Mouse (Mus musculus) hindbrain, embryonic 16.5 days (tissue): ENCODE data around the gene Saysd1. TPM values are rescaled to one million over a fixed set of nuclear protein-coding genes. Genes with fewer than 3 reads are reported as not detected.
"Not testable (repeated sequence)": the region's sequence is repeated elsewhere in the genome, so short reads cannot be mapped to it uniquely, and the experiment has no call there.

Source experiments
- ATAC-seq: fragments of 200-750 bp; cut with Nextera tagmentation; 2 replicates; pipeline ENCODE4 v1.8.0; 2017; ENCODE audit warnings: moderate TSS enrichment, moderate library complexity
- H3K27ac ChIP-seq: fragments of 300-500 bp; sonication (generic); 2 replicates; pipeline ENCODE4 v1.5.1; 2014; ENCODE audit warnings: low read depth, mild to moderate bottlenecking, control low read depth, low read length, moderate library complexity
- H3K27me3 ChIP-seq: fragments of 300-500 bp; sonication (generic); replicated peaks from 2 replicates; pipeline ENCODE4 v1.6.1; 2014; ENCODE audit warnings: low read length; ENCODE audit not compliant: control insufficient read depth, insufficient read depth
- H3K36me3 ChIP-seq: fragments of 300-500 bp; sonication (generic); 2 replicates; pipeline ENCODE4 v1.6.1; 2014; ENCODE audit warnings: mild to moderate bottlenecking, low read length, moderate library complexity, mixed read lengths; ENCODE audit not compliant: control insufficient read depth, insufficient read depth
- H3K4me1 ChIP-seq: fragments of 300-500 bp; sonication (generic); 2 replicates; pipeline ENCODE4 v1.6.1; 2014; ENCODE audit warnings: low read depth, low read length; ENCODE audit not compliant: control insufficient read depth, insufficient read depth
- H3K4me2 ChIP-seq: fragments of 300-500 bp; sonication (generic); 2 replicates; pipeline ENCODE4 v1.6.1; 2014; ENCODE audit warnings: mild to moderate bottlenecking, low read length, control low read depth, moderate library complexity
- H3K4me3 ChIP-seq: fragments of 300-500 bp; sonication (generic); 2 replicates; pipeline ENCODE4 v1.5.1; 2014; ENCODE audit warnings: mild to moderate bottlenecking, low read length, control low read depth, moderate library complexity
- H3K9ac ChIP-seq: fragments of 300-500 bp; sonication (generic); 2 replicates; pipeline ENCODE4 v1.6.1; 2014; ENCODE audit warnings: low read depth, mild to moderate bottlenecking, control low read depth, low read length, moderate library complexity
- H3K9me3 ChIP-seq: fragments of 300-500 bp; sonication (generic); 2 replicates; pipeline ENCODE4 v1.6.1; 2014; ENCODE audit warnings: mild to moderate bottlenecking, low read length, moderate library complexity; ENCODE audit not compliant: control insufficient read depth
- WGBS: fragments of 180-500 bp; shearing (Covaris S2); extraction: QIAGEN DNeasy Blood & Tissue Kit; methylation state at CpG from one replicate; pipeline ENCODE4 v1.1.7; 2014; 5-methylcytosine and 5-hydroxymethylcytosine counted together
- polyA plus RNA-seq: library from polyadenylated mRNA; unstranded; fragments of >200 nt; fragmentation: Nextera tagmentation; extraction: Ambion mirVana; gene quantifications from 2 replicates; pipeline ENCODE4 v1.2.1, GENCODE M21; 2015

Gene Saysd1
- polyA plus RNA-seq, 1 experiment from 2014 or later, result 12.1 TPM

DNA sequence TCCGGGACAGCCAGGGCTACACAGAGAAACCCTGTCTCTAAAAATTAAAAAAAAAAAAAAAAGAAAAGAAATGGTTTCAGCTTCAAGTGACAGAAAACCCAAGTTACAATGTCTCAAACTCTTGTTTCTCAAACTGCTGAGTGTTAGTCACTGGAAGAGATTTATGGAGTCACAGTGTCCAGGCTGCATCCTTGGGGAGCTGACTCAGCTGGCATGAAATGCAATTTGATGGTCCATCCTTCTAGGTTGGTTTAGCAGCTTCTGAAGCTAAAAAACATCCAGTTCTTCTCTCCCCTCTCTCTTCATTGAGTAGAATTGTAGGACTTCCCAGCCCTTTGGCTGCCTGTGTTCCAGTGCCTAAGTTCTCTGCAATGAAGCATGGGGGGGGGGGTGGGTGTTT, 94.3 kb downstream of the Saysd1 start:
- no peak overlapping the region for H3K27ac ChIP-seq
- H3K9me3 ChIP-seq, result no peaks in the 10 kb centered on the region
- no peak overlapping the region for H3K4me2 ChIP-seq
- no peak overlapping the region for H3K4me3 ChIP-seq
- WGBS, result 94% methylated on average over 1 of the region's 1 CpGs
- no peak overlapping the region for H3K9ac ChIP-seq
- no peak for ATAC-seq
- H3K27me3 ChIP-seq, result no peaks in the 10 kb centered on the region
- H3K4me1 ChIP-seq, result peaks cover 9% of the 10 kb centered on the region
- no peaks in the 10 kb centered on the region for H3K36me3 ChIP-seq

DNA sequence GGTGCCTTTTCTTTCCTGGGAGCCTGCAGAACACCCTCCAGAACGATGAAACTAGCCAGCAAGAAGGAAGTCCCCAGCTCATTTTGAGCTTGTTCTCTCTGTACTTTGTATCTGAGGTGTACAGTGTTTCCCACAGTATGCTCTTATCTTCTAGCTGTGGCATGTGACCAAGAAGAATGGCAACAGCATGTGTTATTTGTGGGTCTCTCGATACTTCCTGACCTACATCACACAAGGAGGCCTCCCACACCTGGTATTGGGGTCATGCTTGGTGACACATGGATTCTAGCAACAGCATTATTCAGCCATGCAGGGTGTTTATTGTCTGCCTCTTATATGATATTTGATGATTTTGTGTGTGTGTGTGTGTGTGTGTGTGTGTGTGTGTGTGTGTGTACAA, 96.5 kb downstream of the Saysd1 start:
- H3K4me3 ChIP-seq, result no peak overlapping the region
- H3K4me2 ChIP-seq, result no peak overlapping the region
- no peak overlapping the region for H3K27ac ChIP-seq
- H3K36me3 ChIP-seq, result no peaks in the 10 kb centered on the region
- H3K9me3 ChIP-seq, result no peaks in the 10 kb centered on the region
- no peak for ATAC-seq
- no peaks in the 10 kb centered on the region for H3K27me3 ChIP-seq
- no peaks in the 10 kb centered on the region for H3K4me1 ChIP-seq
- H3K9ac ChIP-seq, result no peak overlapping the region
- 89% methylated on average over 2 of the region's 2 CpGs for WGBS

DNA sequence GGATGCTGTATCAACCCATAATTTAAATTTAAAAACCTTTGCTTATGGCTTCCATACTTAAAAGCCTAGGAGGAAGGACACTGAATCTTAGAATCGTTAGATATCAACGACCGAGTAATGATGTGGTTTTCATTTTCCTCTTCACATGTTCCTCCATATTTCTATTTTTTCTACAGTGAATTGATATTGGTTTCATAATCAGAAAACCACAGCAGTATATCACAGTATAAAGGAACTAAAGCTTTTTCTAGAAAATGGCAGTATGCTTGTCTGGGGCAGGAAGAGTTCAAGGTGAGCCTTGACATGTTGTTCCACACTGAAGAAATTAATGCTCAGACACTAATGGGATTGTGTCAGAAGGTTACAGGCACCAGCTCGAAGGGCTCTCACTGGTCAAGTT, 97.4 kb downstream of the Saysd1 start:
- Histone ChIP-seq H3K4me2 (no peak overlapping the region), H3K27me3 (no peaks in the 10 kb centered on the region), H3K9ac (no peak overlapping the region), H3K4me3 (no peak overlapping the region), H3K4me1 (no peaks in the 10 kb centered on the region), H3K36me3 (no peaks in the 10 kb centered on the region), H3K9me3 (no peaks in the 10 kb centered on the region), H3K27ac (no peak overlapping the region)
- 93% methylated on average over 4 of the region's 4 CpGs for WGBS
- no peak for ATAC-seq

DNA sequence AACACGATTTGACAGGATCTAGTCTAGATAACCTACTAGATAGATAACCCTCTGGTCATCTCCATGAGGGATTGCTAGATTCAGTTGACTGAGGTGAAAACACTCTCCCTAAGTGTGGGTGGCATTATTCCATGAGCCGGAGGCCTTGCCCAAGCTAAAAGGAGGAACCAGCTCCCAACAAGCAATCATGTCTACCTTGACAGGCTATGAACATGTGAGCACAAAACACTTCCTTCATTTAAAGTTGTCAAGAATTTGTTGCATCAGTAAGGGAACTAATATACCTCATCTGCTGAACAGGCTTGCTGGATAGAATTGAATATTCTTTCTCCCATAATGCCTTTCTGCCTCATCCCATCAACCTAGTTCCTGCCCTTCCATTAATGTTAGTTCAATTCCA, 98.5 kb downstream of the Saysd1 start:
- H3K4me1 ChIP-seq, result no peaks in the 10 kb centered on the region; the same call in 1 of the 2 replicates
- no peak overlapping the region for H3K4me3 ChIP-seq
- ATAC-seq, result no peak
- H3K27ac ChIP-seq, result no peak overlapping the region
- H3K4me2 ChIP-seq, result no peak overlapping the region
- 97% methylated on average over 2 of the region's 2 CpGs for WGBS
- H3K36me3 ChIP-seq, result no peaks in the 10 kb centered on the region
- no peak overlapping the region for H3K9ac ChIP-seq
- no peaks in the 10 kb centered on the region for H3K9me3 ChIP-seq
- H3K27me3 ChIP-seq, result no peaks in the 10 kb centered on the region

DNA sequence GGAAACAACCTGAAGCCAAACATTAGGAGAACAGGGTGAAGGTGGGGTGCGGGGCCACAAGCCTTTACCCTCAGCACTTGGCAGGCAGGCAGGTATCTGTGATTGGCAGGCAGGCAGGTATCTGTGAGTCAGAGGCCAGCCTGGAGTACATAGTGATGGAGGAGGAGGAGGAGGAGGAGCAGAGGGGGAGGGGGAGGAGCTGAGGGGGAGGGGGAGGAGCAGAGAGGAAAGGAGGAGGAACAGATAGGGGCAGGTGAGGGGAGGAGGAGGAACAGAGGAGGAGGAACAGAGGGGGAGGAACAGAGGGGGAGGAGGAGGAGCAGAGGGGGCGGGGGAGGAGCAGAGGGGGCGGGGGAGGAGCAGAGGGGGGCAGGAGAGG, 105.6 kb downstream of the Saysd1 start:
- Histone ChIP-seq H3K4me3 (no peak overlapping the region), H3K27ac (no peak overlapping the region), H3K4me2 (no peak overlapping the region), H3K9me3 (no peaks in the 10 kb centered on the region), H3K36me3 (no peaks in the 10 kb centered on the region), H3K27me3 (no peaks in the 10 kb centered on the region), H3K9ac (no peak overlapping the region), H3K4me1 (no peaks in the 10 kb centered on the region; the same call in 1 of the 2 replicates)
- ATAC-seq, result no peak
- 44% methylated on average over 3 of the region's 3 CpGs for WGBS

DNA sequence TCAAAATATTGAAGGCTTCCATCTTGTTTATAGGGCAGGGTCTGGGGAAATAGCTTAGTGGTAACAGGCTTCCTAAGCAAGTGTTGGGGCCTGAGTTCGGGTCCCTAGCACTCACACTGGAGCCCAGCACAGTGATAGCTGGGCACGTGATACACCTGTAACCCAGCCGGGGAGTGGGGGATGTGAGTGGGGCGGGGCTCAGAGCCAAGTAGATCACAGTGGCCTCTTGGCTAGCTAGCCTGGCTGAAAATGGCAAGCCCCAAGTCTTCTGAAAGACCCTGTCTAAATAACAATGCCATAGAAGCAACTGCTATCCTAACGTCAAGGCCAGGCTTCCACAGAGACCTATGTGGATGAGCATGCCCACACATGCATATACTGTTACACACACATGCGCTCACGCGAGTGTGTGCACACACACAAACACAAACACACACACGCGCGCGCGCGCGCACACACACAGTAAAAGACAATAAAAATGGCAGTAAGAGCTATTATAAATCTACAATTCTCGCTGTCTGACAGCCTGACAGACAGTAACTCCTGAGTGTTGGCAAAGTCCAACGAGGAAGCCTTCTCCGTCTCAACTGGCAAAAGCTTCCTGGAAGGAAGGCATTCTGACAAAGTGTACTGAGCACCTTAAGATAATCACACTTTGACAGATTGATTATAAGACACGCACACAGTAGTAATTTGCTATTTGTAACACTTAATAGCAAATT, 106.2 kb downstream of the Saysd1 start:
- Histone ChIP-seq H3K36me3 (no peaks in the 10 kb centered on the region), H3K4me2 (no peak overlapping the region), H3K9me3 (no peaks in the 10 kb centered on the region), H3K9ac (no peak overlapping the region), H3K4me3 (no peak overlapping the region), H3K4me1 (no peaks in the 10 kb centered on the region; the same call in 1 of the 2 replicates), H3K27ac (no peak overlapping the region), H3K27me3 (no peaks in the 10 kb centered on the region)
- 82% methylated on average over 19 of the region's 19 CpGs for WGBS
- no peak for ATAC-seq

DNA sequence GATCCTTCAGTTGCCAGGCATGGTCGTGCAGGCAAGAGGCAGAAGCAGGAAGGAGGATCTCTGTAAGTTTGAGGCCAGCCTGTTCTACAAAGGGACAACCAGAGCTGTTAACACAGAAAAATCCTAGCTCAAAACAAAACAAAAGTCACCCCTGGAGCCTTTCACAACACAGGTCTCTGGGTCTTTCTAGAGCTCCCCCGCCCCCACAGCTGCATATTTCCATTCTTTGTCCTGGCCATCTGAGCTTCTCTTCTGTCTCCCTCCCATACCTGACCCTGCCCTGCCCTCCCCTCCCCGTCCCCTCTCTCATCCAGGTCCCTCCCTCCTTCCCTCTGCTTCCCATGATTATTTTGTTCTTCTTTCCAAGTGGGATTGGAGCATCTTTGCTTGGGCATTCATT, 108.7 kb downstream of the Saysd1 start:
- Histone ChIP-seq H3K36me3 (no peaks in the 10 kb centered on the region), H3K9ac (no peak overlapping the region), H3K4me2 (no peak overlapping the region), H3K27ac (no peak overlapping the region), H3K9me3 (no peaks in the 10 kb centered on the region), H3K4me1 (no peaks in the 10 kb centered on the region), H3K27me3 (no peaks in the 10 kb centered on the region), H3K4me3 (no peak overlapping the region)
- no peak for ATAC-seq
- WGBS, result 15% methylated on average over 3 of the region's 3 CpGs

DNA sequence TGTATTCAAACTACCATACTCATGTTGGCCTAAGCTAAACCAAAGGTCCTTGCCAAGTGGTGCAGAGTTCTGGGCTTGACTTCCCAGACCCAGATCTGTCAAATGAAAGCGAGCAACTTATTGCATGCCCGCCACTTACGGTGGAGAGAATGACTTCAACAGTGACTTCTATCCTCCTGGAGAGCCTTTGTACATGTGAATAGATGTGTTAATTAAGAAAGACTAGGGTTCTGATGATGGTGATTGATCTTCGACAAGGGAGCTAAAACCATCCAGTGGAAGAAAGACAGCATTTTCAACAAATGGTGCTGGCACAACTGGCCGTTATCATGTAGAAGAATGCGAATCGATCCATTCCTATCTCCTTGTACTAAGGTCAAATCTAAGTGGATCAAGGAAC, 110.9 kb downstream of the Saysd1 start:
- not testable (repeated sequence) for H3K36me3 ChIP-seq, H3K4me2 ChIP-seq, H3K9me3 ChIP-seq, H3K4me1 ChIP-seq, H3K4me3 ChIP-seq, ATAC-seq, H3K9ac ChIP-seq, H3K27me3 ChIP-seq, H3K27ac ChIP-seq
- WGBS, result 75% methylated on average over 7 of the region's 7 CpGs
